Mouse (Mus musculus) liver, embryonic 16.5 days (tissue): Measurements from ENCODE around the gene Nphs1. TPM values are rescaled to one million over a fixed set of nuclear protein-coding genes. Genes with fewer than 3 reads are reported as not detected.
"Not testable (repeated sequence)": the region's sequence is repeated elsewhere in the genome, so short reads cannot be mapped to it uniquely, and the experiment has no call there.

Experiments used
- ATAC-seq: fragments of 200-750 bp; cut with Nextera tagmentation; 2 replicates; pipeline ENCODE4 v1.8.0; 2017; ENCODE audit warnings: low read depth, mild to moderate bottlenecking, moderate number of reproducible peaks, moderate library complexity
- H3K27ac ChIP-seq: fragments of 300-500 bp; sonication (generic); 2 replicates; pipeline ENCODE4 v1.5.1; 2014; ENCODE audit warnings: mild to moderate bottlenecking, low read length
- H3K27me3 ChIP-seq: fragments of 300-500 bp; sonication (generic); 2 replicates; pipeline ENCODE4 v1.6.1; 2014; ENCODE audit warnings: low read depth, low read length, mixed read lengths; ENCODE audit not compliant: control insufficient read depth, insufficient read depth
- H3K36me3 ChIP-seq: fragments of 300-500 bp; sonication (generic); 2 replicates; pipeline ENCODE4 v1.6.1; 2014; ENCODE audit warnings: mild to moderate bottlenecking; ENCODE audit not compliant: control insufficient read depth, insufficient read depth
- H3K4me1 ChIP-seq: fragments of 300-500 bp; sonication (generic); 2 replicates; pipeline ENCODE4 v1.6.1; 2014; ENCODE audit warnings: low read depth, low read length, mixed read lengths; ENCODE audit not compliant: control insufficient read depth
- H3K4me2 ChIP-seq: fragments of 300-500 bp; sonication (generic); 2 replicates; pipeline ENCODE4 v1.6.1; 2014; ENCODE audit warnings: low read depth, low read length, mixed read lengths
- H3K4me3 ChIP-seq: fragments of 300-500 bp; sonication (generic); 2 replicates; pipeline ENCODE4 v1.5.1; 2014; ENCODE audit warnings: low read depth, mild to moderate bottlenecking, low read length
- H3K9ac ChIP-seq: fragments of 300-500 bp; sonication (generic); 2 replicates; pipeline ENCODE4 v1.6.1; 2014; ENCODE audit warnings: low read depth, low read length
- H3K9me3 ChIP-seq: fragments of 300-500 bp; sonication (generic); replicated peaks from 2 replicates; pipeline ENCODE4 v1.6.1; 2016; ENCODE audit warnings: low read length; ENCODE audit not compliant: control insufficient read depth
- WGBS: fragments of 180-500 bp; shearing (Covaris S2); extraction: QIAGEN DNeasy Blood & Tissue Kit; methylation state at CpG from one replicate; pipeline ENCODE4 v1.1.7; 2014; ENCODE audit not compliant: insufficient replicate concordance; 5-methylcytosine and 5-hydroxymethylcytosine counted together
- polyA plus RNA-seq: library from polyadenylated mRNA; unstranded; fragments of >200 nt; fragmentation: Nextera tagmentation; extraction: Ambion mirVana; gene quantifications from 2 replicates; pipeline ENCODE4 v1.2.1, GENCODE M21; 2015

Nphs1 gene
- polyA plus RNA-seq, 1 experiment from 2014 or later = 0.19 TPM

GRCm38 (mm10) chr7:30472411-30472810, 14.3 kb downstream of the Nphs1 start:
- H3K4me1 ChIP-seq = no peaks in the 10 kb centered on the region; the same call in 1 of the 2 replicates
- no peak overlapping the region for H3K4me2 ChIP-seq
- H3K27ac ChIP-seq = no peak overlapping the region
- H3K4me3 ChIP-seq = no peak overlapping the region
- H3K9ac ChIP-seq = no peak overlapping the region
- H3K36me3 ChIP-seq = no peaks in the 10 kb centered on the region
- H3K27me3 ChIP-seq = peaks cover 5% of the 10 kb centered on the region
- no peak for ATAC-seq
- H3K9me3 ChIP-seq = no peaks in the 10 kb centered on the region
- WGBS = 33% methylated on average over 5 of the region's 5 CpGs

- no peaks in the 10 kb centered on the region for H3K36me3 ChIP-seq
- H3K27ac ChIP-seq = peak overlapping the region; percentile 70
- H3K9ac ChIP-seq = no peak overlapping the region
- H3K4me3 ChIP-seq = no peak overlapping the region
- H3K4me1 ChIP-seq = no peaks in the 10 kb centered on the region; the same call in 1 of the 2 replicates
- ATAC-seq = peak; percentile 87
- H3K9me3 ChIP-seq = no peaks in the 10 kb centered on the region
- H3K27me3 ChIP-seq = no peaks in the 10 kb centered on the region
- 45% methylated on average over 4 of the region's 4 CpGs for WGBS
- no peak overlapping the region for H3K4me2 ChIP-seq
These were observed 16.9 kb downstream of the Nphs1 start for GRCm38 (mm10) chr7:30474999-30475398.

GRCm38 (mm10) chr7:30476136-30476535, 18.0 kb downstream of the Nphs1 start:
- not testable (repeated sequence) for H3K4me3 ChIP-seq, H3K36me3 ChIP-seq, H3K9ac ChIP-seq, H3K9me3 ChIP-seq, ATAC-seq, H3K4me2 ChIP-seq, H3K27me3 ChIP-seq, H3K4me1 ChIP-seq, H3K27ac ChIP-seq
- WGBS = 64% methylated on average over 7 of the region's 7 CpGs

- Histone ChIP-seq H3K27ac (no peak overlapping the region), H3K9me3 (no peaks in the 10 kb centered on the region), H3K36me3 (no peaks in the 10 kb centered on the region), H3K4me3 (peak overlapping the region; percentile 2; the same call in 1 of the 2 replicates), H3K4me1 (no peaks in the 10 kb centered on the region; the same call in 1 of the 2 replicates), H3K27me3 (no peaks in the 10 kb centered on the region), H3K4me2 (0 out of 2 replicates have a peak overlapping the region, but pooled peaks have one; percentile 7), H3K9ac (no peak overlapping the region)
- 11% methylated on average over 32 of the region's 32 CpGs for WGBS
- ATAC-seq = no peak
These were observed 19.6 kb downstream of the Nphs1 start for GRCm38 (mm10) chr7:30477415-30478381.

GRCm38 (mm10) chr7:30484250-30484649, 26.1 kb downstream of the Nphs1 start:
- Histone ChIP-seq H3K27me3 (no peaks in the 10 kb centered on the region), H3K4me3 (no peak overlapping the region), H3K36me3 (no peaks in the 10 kb centered on the region), H3K27ac (no peak overlapping the region), H3K9me3 (no peaks in the 10 kb centered on the region), H3K4me2 (no peak overlapping the region), H3K9ac (no peak overlapping the region), H3K4me1 (no peaks in the 10 kb centered on the region)
- no peak for ATAC-seq
- 12% methylated on average over 8 of the region's 8 CpGs for WGBS

- Histone ChIP-seq H3K4me3 (no peak overlapping the region), H3K4me2 (no peak overlapping the region), H3K9me3 (no peaks in the 10 kb centered on the region), H3K36me3 (no peaks in the 10 kb centered on the region), H3K27me3 (no peaks in the 10 kb centered on the region), H3K9ac (no peak overlapping the region), H3K27ac (no peak overlapping the region), H3K4me1 (no peaks in the 10 kb centered on the region)
- ATAC-seq = no peak
- WGBS = 25% methylated on average over 16 of the region's 16 CpGs
These were observed 32.3 kb downstream of the Nphs1 start for GRCm38 (mm10) chr7:30490251-30490956.

- 20% methylated on average over 6 of the region's 6 CpGs for WGBS
- Histone ChIP-seq H3K27ac (no peak overlapping the region), H3K9me3 (no peaks in the 10 kb centered on the region), H3K4me2 (no peak overlapping the region), H3K9ac (no peak overlapping the region), H3K4me1 (no peaks in the 10 kb centered on the region), H3K27me3 (no peaks in the 10 kb centered on the region), H3K36me3 (no peaks in the 10 kb centered on the region), H3K4me3 (no peak overlapping the region)
- no peak for ATAC-seq
These were observed 32.8 kb downstream of the Nphs1 start for GRCm38 (mm10) chr7:30490957-30491307.

- Histone ChIP-seq H3K9ac (no peak overlapping the region), H3K27me3 (no peaks in the 10 kb centered on the region), H3K4me3 (no peak overlapping the region), H3K4me2 (no peak overlapping the region), H3K36me3 (no peaks in the 10 kb centered on the region), H3K27ac (peak overlapping the region; percentile 54; the same call in 1 of the 2 replicates), H3K9me3 (no peaks in the 10 kb centered on the region), H3K4me1 (no peaks in the 10 kb centered on the region)
- WGBS = 17% methylated on average over 4 of the region's 4 CpGs
- ATAC-seq = peak; percentile 23; the same call in 1 of the 2 replicates
These were observed 34.6 kb downstream of the Nphs1 start for GRCm38 (mm10) chr7:30492765-30493164.
